Mouse (Mus musculus) neutrophil, adult 5-6 weeks (primary cell): ENCODE measurements at regions not wholly inside any gene's neighbourhood (a gene's known extent, or its start where the extent isn't known, plus 50 kb on each side); places are given as distances from the start of the nearest gene placed in this dataset.

Experiments
- ATAC-seq: fragments of 151-379, 151-347 bp; 2 replicates; pipeline ENCODE4 v1.8.0; 2017; ENCODE audit warnings: mild to moderate bottlenecking, moderate TSS enrichment; ENCODE audit not compliant: insufficient number of reproducible peaks, poor library complexity, low FRiP score, severe bottlenecking; ENCODE audit errors: extremely low read depth

DNA sequence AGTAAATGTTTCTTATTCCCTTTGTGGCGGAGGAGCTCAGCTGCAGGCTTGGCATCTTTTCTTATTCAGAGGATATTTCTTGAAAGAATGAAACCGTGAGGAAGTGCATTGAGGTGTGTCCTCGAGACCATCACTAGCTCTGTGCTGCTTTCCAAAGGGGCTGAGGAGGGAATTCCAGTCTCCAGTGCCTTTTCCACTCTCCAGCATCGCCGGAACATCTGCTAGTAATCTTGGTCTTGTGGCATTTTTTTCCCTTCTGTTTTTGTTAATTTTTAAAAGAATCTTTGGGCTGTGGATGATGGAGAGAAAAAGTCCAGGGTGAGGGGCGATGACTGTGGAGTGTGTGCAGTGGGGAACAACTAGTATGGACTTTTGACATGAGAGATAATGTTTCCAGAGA is 395.9 kb upstream of the Klf4 start:
- ATAC-seq, result no peak

DNA sequence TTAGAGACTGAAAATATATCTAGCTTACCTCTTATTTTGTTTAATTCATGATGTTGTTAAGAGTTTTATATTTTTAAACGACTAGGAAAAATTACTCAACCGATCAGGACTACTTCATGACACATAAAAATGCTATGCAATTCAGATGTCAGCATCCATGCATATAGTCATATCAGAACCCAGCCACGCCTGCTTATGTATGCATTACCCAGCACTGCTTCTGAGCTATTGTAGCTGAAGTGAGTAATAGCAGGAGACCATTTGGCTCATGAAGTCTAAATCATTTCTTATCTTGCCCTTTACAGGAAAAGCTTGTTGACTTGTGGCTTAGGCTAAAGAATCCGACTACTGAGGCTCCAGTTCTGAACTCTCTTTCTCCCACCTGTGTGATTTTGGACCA is 395.1 kb upstream of the Klf4 start:
- ATAC-seq, result no peak

DNA sequence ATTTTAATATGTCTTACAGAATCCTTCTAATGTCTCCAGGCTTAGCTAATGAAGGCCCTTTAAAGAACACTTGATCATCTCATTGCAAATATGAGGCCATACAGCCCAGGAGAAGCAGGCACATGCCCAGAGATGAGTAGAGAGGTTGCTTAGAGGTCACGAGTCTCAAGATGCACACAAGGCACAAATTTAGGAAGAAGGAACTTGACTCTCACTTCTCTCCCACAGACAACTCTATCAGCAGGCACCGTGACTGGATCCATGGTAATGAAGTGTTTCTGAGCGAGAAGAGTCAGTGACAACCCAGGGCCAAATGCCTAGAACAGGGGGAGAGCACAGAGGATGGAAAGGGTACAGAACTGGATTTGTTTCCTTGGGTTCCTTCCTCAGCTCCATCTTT is 392.7 kb upstream of the Klf4 start:
- ATAC-seq, result no peak

DNA sequence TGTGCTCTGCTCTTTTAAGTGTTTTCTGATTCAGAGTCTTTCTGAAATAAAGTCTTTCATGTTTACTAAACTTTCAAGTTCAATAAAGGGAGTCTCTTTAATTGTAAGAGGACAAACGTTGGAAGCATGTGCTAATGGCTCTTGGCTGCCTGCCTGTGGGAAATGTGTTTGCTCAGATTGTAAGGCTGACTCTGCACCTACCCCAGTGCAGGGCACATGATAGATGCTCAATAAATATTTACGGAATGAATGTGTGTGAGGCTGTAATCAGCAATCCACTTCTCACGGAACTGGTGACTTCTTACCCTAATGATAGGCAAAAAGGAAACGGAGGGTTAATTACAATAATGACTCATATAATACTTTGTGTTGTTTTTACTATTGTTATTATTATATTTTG is 389.0 kb upstream of the Klf4 start:
- ATAC-seq, result no peak

DNA sequence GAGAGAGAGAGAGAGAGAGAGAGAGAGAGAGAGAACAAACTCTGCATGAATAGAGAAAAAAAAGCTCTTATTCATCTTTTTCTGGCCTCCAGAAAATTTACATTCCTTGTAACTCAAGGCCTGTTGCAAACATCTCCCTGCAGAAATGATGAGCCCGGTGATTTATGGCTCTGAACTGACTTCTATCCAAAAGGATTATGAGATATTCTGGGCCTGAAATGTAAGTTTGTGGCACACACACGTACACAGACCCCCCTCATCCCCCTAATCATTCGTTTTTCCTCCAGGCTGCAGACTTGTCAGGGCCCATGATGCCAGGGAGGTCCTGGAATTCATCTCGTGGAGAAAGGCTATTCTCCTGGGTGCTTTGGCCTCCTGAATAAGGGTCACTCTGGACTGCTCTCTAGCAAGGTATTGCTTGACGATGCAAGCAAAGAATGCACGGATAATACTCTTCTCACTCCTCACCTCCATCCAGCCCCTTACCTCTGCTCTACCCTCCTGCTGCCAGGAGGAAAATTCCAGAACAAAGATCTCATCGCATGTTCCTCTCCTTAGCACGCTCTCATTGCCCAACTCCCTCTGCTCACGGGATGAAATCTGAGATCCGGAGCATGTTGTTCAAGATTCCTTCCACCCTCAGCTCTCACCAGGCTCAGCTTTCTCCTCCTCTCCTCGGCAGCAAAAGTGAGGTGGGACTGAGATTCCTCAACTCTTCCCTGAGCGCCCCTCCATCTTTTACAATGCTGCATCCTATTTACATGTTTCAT is 362.0 kb upstream of the Klf4 start:
- ATAC-seq, result no peak

DNA sequence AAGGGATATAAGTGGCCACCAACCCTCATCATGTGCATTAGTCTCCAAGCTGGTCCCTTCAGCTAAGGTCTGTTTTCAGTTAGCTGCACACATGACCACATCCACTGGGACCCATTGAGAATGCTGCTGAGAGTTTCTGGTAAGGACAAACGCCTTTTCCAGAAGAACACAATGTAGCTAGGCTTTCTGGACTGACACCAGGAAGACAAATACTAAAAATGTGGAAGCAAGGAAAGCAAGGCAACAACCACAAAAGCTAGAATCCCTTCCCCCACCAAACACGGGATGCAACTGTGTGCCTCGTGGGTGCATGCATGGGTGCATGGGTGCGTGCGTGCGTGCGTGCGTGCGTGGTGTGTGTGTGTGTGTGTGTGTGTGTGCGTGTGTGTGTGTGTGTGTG is 359.4 kb upstream of the Klf4 start:
- ATAC-seq, result no peak

DNA sequence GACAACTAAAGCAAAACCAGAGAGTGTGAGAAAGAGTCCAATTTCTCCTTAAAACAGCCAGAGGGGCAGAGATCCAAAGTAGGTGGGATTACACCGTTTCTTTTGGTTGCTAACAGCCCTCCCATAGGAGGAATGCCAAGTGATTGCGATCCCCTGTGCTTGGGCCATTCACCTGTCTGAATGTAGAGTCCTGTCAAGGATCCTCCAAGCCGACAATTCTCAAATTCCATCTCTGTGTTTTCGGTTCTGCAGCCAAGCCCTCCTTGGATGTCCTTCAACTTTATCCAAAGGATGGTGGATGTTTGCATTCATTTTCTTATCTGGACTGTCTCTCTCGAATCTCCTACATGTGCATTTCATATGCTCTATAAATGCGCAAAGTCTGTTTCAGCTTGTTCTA is 355.3 kb upstream of the Klf4 start:
- no peak for ATAC-seq

DNA sequence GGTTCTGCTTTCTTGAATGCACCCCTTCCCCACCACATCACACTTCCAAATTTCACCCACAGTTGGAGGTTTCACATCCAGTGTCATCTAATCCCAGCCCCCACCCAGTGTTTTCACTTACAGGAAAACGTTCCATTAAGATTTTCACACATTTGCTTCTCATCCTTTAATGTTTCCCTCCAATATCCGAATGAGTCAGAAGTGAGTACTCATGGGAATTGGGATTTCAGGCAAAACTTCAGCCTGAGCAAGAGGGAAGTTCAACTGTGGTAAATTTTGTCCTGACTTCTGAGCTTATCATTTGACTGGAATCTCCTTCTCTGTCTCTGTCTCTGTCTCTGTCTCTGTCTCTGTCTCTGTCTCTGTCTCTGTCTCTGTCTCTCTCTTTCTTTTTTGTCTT is 350.3 kb upstream of the Klf4 start:
- ATAC-seq, result no peak

DNA sequence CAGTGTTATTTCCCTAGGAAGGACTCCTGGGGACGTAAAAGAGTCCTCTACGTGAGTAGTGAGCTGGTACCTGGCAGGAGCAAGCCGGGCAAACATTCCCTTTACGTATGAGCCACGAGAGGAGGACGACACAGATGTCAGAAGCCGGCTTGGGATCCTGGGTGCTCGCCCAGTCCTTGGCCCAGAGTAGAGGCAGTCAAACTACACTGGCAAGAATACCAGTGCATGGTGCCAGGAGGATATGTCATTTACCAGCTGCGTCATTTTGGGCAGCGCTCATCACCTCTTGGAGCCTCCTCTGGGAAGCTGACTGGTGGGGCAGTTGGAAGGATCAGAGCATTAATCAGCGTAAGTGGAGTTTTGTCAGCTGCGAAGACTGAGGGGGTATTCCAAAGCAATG is 343.0 kb upstream of the Klf4 start:
- ATAC-seq, result no peak

DNA sequence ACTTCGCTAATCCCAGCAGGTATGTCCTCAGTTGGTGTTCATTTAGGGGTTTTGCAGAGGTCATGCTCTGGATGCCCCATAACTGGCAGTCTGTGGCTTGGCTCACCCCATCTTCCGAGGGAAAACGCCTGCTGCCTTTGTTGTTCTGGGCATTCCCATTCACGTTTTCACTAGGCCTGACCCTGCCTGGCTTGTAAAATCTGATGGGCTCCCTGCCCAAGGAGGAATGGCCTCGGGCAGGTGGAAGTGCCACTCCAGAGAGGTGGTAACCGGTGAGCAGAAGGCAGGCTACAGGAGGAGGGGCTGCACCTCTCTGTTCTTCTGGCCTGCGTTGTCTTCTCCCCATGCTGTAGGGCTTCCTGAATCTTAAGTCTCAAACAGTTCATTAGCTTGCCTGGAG is 342.6 kb upstream of the Klf4 start:
- no peak for ATAC-seq

DNA sequence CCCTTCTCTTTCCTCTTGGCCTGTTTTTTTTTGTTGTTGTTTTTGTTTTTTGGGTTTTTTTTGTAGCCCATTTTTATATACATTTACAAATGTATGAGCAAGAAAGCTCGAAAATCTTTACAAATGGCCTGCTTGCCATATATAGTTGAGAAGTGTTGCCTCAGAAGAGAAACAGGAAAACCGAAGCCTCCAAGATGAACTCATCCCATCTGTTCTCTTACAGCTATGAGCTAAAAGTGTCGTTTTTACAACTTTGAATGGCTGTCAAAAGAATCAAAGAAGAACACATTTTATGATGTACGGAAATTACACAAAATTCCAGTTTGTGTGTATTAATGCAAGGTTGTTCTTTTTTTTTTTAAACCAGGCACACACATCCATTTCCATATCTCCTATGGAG is 342.0 kb upstream of the Klf4 start:
- no peak for ATAC-seq

DNA sequence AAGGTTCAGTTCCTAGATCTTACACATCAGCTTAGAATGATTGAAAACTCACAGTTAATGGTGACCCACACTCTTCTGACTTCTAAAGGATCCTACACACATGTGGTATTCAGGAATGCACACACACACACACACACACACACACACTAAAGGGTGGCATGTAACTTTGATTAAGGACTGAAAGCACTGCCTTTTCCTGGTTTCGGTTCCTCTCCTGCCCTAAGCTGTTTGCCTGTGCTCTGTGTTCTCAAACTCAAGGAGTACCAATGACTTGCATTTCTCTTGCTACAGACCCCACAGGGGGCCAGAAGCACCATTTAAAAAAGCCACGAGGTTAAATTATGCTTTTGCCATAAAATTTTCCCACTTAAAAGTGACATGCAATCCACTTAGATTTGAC is 327.8 kb upstream of the Klf4 start:
- ATAC-seq, result peak; percentile 46; the same call in 1 of the 2 replicates

DNA sequence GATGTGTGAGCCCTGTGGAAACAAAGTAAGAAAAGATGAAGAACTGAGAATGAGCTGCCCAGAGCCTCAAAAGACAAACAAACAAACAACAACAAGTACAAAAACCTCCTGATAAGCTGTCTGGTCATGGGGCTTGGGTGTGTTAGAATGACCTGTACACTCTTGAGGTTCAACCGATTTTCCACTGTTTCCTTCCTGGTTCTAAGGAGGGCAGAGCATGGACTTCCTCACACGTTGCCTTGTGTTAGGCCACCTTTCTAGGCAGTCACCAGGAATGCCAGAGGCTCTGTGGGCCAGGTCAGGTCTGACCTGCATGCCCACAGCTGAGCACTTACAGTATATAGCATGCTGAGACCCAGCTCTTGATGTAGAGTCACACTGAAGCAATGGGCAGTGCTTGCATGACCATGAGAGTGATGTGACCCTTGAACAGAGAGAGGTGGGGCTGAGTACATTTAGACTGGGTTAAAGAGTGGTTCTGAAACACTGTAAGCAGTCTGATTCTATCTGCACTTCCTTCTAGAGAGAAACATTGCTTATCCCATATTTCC is 327.0 kb upstream of the Klf4 start:
- no peak for ATAC-seq

DNA sequence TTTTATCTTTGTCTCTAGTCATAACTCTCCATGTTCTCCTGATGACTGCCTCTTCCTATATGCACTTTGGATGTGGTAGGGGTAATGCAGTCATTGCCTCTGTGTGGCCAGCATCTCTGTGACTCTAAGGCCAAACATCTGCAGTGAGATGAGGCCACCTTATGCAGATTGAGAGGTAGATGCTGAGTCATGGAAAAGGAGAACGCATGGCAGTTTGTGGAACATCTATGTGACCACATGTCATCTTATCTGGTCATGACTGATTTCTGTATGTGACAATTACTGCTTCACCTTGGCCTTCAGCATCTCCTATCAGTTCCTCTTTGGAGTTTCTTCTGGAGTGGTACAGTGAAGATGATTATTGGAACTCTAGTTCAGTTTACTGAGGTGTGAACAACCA is 319.2 kb upstream of the Klf4 start:
- ATAC-seq, result no peak

DNA sequence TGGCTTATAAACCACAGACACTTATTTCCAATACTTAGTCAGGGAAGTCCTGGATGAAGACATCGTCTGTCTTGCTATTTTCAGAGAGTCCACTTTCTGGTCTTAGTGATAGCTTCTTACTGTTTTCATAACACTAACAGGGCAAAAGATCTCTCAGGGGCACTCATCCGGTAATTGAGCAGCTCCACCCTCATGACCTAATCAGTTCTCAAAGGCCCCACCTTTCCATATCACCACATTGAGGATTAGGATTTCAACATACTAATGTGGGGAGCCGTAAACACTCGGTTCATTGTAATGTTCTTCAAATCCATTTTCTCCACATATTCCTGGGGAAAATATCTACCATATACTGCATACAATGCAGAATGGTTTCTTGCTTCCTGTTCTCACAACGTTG is 318.8 kb upstream of the Klf4 start:
- no peak for ATAC-seq

DNA sequence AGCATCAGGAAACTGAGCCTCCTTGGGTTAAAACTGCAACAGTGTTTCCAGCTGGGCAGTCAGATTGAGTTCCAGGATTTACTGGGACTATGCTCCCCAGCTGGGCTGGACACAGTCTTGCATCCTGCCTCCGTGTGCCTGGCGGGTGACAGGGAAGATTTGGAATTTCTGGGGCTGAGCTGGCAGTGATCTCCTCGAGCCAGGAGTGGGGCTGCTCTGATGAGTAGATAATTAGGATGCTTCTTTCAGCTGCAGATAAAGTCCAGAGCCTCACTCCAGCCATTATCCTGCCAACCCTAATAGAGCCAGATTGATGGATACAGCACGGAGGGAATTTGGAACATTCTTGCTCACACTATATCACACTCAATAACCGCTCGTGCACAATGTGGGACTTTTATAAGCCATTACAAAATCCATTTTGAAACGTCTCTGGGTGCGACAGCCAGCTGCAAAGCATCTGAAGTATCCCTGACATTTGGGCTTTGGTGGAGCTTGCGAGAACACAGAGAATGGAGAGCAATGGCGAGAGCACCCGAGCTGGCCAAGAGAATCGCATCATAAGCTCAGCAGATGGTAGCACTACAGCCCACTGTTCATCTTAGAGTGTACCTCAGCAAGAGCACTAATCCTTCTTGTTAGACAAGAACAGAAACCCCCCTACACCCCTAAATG is 311.6 kb upstream of the Klf4 start:
- no peak for ATAC-seq

DNA sequence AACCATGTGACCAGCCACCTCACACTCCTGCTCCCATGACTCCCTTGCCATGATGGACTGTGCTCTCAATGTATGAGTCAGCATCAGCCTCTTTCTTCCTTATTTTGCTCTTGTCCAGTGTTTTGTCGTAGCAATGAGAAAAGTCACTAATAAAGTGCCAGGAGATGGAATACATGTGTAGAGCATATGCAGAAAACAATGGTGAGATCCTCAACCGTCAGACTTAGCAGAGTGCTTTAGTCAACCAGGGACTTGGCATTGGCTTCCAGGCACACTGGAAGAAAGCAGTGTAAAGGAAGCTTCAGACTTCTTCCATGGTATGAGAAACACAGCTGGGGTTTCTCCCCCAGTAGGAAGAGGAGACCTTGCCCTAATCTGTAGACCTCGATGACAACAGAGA is 306.3 kb upstream of the Klf4 start:
- ATAC-seq, result no peak

DNA sequence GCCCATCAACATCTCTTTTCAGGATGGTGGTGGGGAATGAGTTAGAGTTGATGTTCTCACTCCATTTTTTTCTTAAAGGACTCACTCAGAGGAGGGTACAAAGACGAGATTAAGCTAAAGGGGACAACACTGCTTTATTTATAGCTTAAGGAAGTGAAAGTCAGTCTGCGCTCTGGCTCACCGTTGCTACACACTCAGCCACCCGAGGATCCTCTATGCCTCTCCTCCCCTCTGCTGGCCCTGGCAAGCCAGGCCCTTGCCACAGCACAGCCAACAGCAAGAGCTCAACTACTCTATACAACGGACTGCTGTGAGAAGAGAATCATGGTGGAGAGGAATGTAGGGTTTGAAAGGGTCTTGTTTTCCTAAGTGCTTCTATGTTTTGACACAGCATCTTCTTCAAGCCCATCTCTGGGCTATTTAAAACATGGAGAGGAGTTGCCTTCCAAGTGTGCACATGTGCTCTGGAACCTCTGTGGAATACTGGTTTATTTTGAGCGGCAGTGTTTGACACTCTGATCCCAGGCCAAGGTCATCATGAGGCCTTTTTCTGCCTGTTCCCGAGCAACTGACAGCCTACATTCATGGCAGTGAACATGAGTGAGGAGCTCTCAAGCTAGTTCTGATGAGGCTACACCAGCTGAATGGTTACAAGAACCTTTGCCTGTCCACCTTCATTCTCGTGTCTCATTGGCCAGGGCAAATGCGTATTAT is 291.9 kb upstream of the Klf4 start:
- peak; percentile 99 for ATAC-seq

DNA sequence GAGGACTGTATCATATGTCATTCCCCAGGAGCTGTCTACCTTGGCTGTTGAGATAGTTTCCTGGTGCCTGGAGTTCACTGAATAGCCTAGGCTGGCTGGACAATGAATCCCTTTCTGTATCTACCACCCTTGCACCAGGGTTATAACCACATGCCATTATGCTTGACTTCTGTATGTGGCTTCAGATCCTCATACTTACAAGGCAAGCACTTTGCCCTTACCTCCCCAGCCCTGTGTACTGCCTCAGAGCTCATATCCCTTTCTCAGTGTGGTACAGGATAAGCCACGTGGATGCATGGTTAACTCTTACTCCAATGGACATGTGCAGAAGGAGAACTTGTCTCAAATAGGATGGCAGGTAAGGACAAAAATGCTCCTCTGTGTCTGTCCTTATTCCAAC is 291.3 kb upstream of the Klf4 start:
- ATAC-seq, result no peak
